Mouse (Mus musculus) CH12.LX (cell line): ENCODE results near the gene Rbmx.

Experiments used
- CTCF ChIP-seq, 2 experiments: IDR thresholded peaks in 1 of 2; conservative IDR thresholded peaks in 1 of 2; 2 replicates each; pipeline ENCODE4 v1.5.1; 2011 to 2012; ENCODE audit warnings: low read depth in 2 of 2, low read length in 2 of 2, improper control_type of control experiment in 1 of 2, inconsistent platforms in 1 of 2, mild to moderate bottlenecking in 1 of 2, moderate library complexity in 1 of 2
- EP300 ChIP-seq: IDR thresholded peaks from 2 replicates; pipeline ENCODE4 v1.6.1; 2011; ENCODE audit warnings: low read length, improper control_type of control experiment
- ETS1 ChIP-seq: conservative IDR thresholded peaks from 2 replicates; pipeline ENCODE4 v1.6.1; 2012; ENCODE audit warnings: low read depth, mild to moderate bottlenecking, inconsistent platforms, low read length, improper control_type of control experiment, moderate library complexity
- HCFC1 ChIP-seq: IDR thresholded peaks from 2 replicates; pipeline ENCODE4 v1.6.1; 2012; ENCODE audit warnings: low read depth, mild to moderate bottlenecking, inconsistent platforms, low read length, improper control_type of control experiment
- MAX ChIP-seq: IDR thresholded peaks from 2 replicates; pipeline ENCODE4 v1.6.1; 2011; ENCODE audit warnings: low read length, improper control_type of control experiment
- MAZ ChIP-seq: IDR thresholded peaks from 2 replicates; pipeline ENCODE4 v1.6.1; 2012; ENCODE audit warnings: low read depth, mild to moderate bottlenecking, inconsistent platforms, low read length, improper control_type of control experiment, moderate library complexity
- MEF2A ChIP-seq: IDR thresholded peaks from 2 replicates; pipeline ENCODE4 v1.6.1; 2014; ENCODE audit warnings: low read depth, mild to moderate bottlenecking, inconsistent platforms, low read length, improper control_type of control experiment, borderline replicate concordance
- MXI1 ChIP-seq: IDR thresholded peaks from 2 replicates; pipeline ENCODE4 v1.6.1; 2011; ENCODE audit warnings: mild to moderate bottlenecking, low read depth, low read length, improper control_type of control experiment
- NRF1 ChIP-seq: IDR thresholded peaks from 2 replicates; pipeline ENCODE4 v1.6.1; 2014; ENCODE audit warnings: low read depth, mild to moderate bottlenecking, inconsistent platforms, low read length, improper control_type of control experiment, moderate library complexity
- POLR2A ChIP-seq: IDR thresholded peaks from 2 replicates; pipeline ENCODE4 v1.6.1; 2011; ENCODE audit warnings: low read depth, mild to moderate bottlenecking, improper control_type of control experiment, low read length
- POLR2AphosphoS2 ChIP-seq: IDR thresholded peaks from 2 replicates; pipeline ENCODE4 v1.6.1; 2011; ENCODE audit warnings: low read depth, low read length, improper control_type of control experiment
- RCOR1 ChIP-seq: conservative IDR thresholded peaks from 2 replicates; pipeline ENCODE4 v1.6.1; 2012; ENCODE audit warnings: low read depth, mild to moderate bottlenecking, inconsistent platforms, low read length, improper control_type of control experiment
- USF1 ChIP-seq: IDR thresholded peaks from 2 replicates; pipeline ENCODE4 v1.6.1; 2014; ENCODE audit warnings: low read depth, mild to moderate bottlenecking, inconsistent platforms, low read length, improper control_type of control experiment

GRCm38 (mm10) chrX:57359316-57359715 is 33.5 kb downstream of the Rbmx start:
- TF ChIP-seq MAZ (no peak), NRF1 (no peak), MXI1 (no peak), POLR2A (no peak), CTCF (conservative IDR thresholded peaks at IDR 0.05 in 1 of 2, IDR thresholded peaks at IDR 0.05 in 1 of 2; ENCODE audit: low read depth in 2 of 2, low read length in 2 of 2) (no peak), HCFC1 (no peak), MAX (no peak), USF1 (no peak), RCOR1 (no peak), EP300 (no peak), POLR2AphosphoS2 (no peak), ETS1 (no peak), MEF2A (no peak)
